Mouse (Mus musculus): ENCODE data around the gene Cdc20b. TPM values are rescaled to one million over a fixed set of nuclear protein-coding genes. Genes with fewer than 3 reads are reported as not detected.
"Not testable (repeated sequence)": the region's sequence is repeated elsewhere in the genome, so short reads cannot be mapped to it uniquely, and the experiment has no call there.

The Cdc20b gene
- polyA plus RNA-seq, 1 experiment from 2014 or later = not detected

- peaks cover 17% of the 10 kb centered on the region for H3K4me1 ChIP-seq
- no peaks in the 10 kb centered on the region for H3K9me3 ChIP-seq (replicated peaks)
- H3K36me3 ChIP-seq = no peaks in the 10 kb centered on the region
- peak; percentile 67 for DNase-seq (ENCODE audit: low spot score)
- H3K27ac ChIP-seq = peak overlapping the region; percentile 6; the same call in 1 of the 2 replicates
- under 1% methylated on average over 46 of the region's 46 CpGs for WGBS
- peaks cover 75% of the 10 kb centered on the region for H3K27me3 ChIP-seq (ENCODE audit: low read depth, poor library complexity, severe bottlenecking)
- peak overlapping the region; percentile 49 for H3K4me3 ChIP-seq
Measured at GRCm38 (mm10) chr13:112998427-112999201, 36.3 kb upstream of the Cdc20b start.

DNA sequence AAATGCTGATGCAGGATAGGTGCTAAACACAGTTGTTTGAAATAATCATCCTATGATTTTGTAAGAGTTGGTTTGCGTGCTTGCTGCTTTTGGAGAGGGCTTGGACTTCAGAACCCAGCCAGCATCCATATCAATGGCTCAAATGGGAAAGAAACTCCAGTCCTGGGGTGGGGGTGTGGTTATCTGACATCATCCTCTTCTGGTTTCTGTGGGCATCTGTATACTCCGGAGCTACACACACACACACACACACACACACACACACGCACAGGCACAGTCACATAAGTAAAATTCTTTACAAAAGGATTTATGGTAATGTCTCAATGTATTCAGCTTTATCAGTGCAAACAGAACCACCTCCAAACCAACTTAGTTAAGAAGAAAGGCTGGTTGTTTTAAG lies 34.8 kb upstream of the Cdc20b start:
- Histone ChIP-seq H3K36me3 (no peaks in the 10 kb centered on the region), H3K4me3 (no peak overlapping the region), H3K27me3 (ENCODE audit: low read depth, poor library complexity, severe bottlenecking) (peaks cover 61% of the 10 kb centered on the region), H3K9me3 (replicated peaks) (no peaks in the 10 kb centered on the region), H3K4me1 (peaks cover 9% of the 10 kb centered on the region), H3K27ac (no peak overlapping the region)
- 87% methylated on average over 3 of the region's 3 CpGs for WGBS
- peak; percentile 19 for DNase-seq (ENCODE audit: low spot score)

DNA sequence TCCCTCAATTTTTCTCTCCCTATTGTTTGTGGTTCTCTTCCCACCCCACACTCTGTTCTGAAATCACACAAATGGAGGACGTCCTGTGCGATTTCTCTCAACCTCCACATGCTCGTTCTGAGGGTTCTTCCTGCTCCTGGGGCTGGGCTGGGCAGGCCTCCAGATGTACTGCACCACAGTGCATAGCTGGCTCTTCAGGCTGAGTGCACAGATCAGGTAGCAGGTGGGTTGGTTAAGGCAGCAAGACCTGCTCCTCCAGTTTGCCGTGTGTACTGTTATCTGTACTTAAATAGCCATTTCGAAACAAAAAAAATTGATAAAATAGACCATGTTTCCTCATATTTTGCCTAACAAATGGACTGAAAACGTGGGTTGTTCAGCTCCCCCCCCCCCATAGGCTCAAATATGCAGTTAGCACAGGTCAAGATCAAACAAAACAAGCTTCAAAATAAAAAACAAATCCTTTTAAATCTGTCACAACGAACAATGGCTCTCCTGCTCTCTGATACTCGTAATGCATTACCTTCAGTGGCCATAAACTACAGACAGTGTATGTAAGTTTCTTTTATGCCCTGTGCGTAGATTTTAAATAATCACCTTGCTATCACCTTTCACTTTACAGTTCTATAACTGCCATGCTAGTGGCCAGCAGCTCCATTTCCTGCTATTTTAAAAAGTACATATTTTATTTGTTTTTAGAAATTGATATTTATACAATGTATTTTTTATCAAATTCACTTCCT lies 34.2 kb upstream of the Cdc20b start:
- WGBS = 69% methylated on average over 9 of the region's 9 CpGs
- H3K4me3 ChIP-seq = no peak overlapping the region
- no peaks in the 10 kb centered on the region for H3K9me3 ChIP-seq (replicated peaks)
- peaks cover 54% of the 10 kb centered on the region for H3K27me3 ChIP-seq (ENCODE audit: low read depth, poor library complexity, severe bottlenecking)
- peaks cover 9% of the 10 kb centered on the region for H3K4me1 ChIP-seq
- DNase-seq (ENCODE audit: low spot score) = peak; percentile 29
- no peak overlapping the region for H3K27ac ChIP-seq
- H3K36me3 ChIP-seq = no peaks in the 10 kb centered on the region

DNA sequence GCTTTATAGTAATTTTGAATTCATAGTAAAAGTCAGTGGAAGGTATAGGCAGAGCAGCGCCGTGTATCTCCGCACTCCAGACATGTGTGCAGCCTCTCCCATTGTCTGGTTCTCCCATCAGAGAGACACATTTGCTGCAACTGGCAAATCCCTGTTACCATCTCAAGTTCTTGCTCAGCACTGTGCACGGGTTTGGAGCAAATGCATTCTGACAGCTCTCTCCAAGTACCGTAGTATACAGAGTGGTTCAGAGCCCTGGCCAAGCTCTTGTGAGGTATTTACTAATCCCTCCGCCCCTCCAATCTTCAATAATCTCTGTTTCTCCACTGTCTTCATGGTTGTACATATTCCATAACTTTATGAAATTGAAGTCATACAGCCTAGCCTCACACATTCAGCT lies 22.2 kb upstream of the Cdc20b start:
- no peaks in the 10 kb centered on the region for H3K27me3 ChIP-seq (ENCODE audit: low read depth, poor library complexity, severe bottlenecking)
- no peaks in the 10 kb centered on the region for H3K9me3 ChIP-seq (replicated peaks)
- H3K36me3 ChIP-seq = no peaks in the 10 kb centered on the region
- WGBS = 87% methylated on average over 6 of the region's 6 CpGs
- no peak for DNase-seq (ENCODE audit: low spot score)
- no peak overlapping the region for H3K27ac ChIP-seq
- H3K4me1 ChIP-seq = no peaks in the 10 kb centered on the region
- H3K4me3 ChIP-seq = no peak overlapping the region

DNA sequence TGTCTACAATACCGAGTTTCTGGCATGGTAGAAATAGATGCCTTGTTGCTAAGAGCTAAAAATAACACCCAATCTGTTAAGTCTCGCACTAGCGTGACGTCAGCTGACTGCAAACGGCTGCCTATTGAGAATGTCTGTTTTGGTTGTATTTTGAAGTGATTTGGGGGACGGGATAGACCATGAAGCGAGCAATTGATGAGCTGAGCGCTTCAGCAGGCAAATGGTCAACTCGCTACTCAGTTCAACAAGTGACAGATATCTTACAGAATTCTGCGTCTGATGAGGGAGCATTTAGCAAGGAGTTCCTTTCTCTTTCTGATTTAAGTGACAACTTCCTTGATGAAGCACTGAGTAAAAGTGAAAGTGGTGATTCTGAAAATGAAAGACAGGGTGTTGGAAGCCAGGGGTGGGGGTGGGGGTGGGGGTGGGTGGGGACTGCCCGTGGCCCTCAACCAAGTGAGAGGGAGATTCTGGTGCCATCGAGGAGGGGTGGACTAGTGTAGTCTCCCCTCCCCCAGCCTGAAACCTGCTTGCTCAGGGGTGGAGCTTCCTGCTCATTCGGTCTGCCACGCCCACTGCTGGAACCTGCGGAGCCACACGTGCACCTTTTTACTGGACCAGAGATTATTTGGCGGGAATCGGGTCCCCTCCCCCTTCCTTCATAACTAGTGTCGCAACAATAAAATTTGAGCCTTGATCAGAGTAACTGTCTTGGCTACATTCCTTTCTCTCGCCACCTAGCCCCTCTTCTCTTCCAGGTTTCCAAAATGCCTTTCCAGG lies 21.5 kb upstream of the Cdc20b start:
- not testable (repeated sequence) for H3K4me3 ChIP-seq; H3K9me3 ChIP-seq (replicated peaks); H3K27ac ChIP-seq; H3K4me1 ChIP-seq; DNase-seq (ENCODE audit: low spot score); H3K27me3 ChIP-seq (ENCODE audit: low read depth, poor library complexity, severe bottlenecking); H3K36me3 ChIP-seq
- 55% methylated on average over 20 of the region's 20 CpGs for WGBS

- DNase-seq (ENCODE audit: low spot score) = no peak
- Histone ChIP-seq H3K4me1 (peaks cover 7% of the 10 kb centered on the region), H3K36me3 (no peaks in the 10 kb centered on the region), H3K4me3 (no peak overlapping the region), H3K27ac (no peak overlapping the region), H3K27me3 (ENCODE audit: low read depth, poor library complexity, severe bottlenecking) (no peaks in the 10 kb centered on the region; the same call in 1 of the 2 replicates), H3K9me3 (replicated peaks) (no peaks in the 10 kb centered on the region)
- 88% methylated on average over 2 of the region's 2 CpGs for WGBS
Measured at GRCm38 (mm10) chr13:113021521-113021920, 13.4 kb upstream of the Cdc20b start.

DNA sequence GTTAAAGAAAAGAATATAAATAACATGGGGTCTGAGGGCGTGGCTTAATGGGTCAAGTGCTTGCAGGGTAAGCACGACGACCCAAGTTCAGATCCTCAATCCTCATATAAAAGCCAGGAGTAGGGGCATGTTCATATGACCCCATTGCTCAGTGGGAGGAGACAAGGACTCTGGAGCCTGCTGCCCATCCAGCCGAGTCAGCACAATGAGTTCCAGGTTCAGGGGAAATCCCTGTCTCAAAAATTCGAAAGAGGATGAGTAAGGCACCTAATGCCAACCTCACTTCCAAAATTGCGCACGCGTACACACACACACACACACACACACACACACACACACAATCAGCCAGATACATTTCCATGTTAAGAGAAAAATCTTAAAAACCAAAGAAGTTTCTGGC lies 12.4 kb upstream of the Cdc20b start:
- Histone ChIP-seq H3K4me3 (no peak overlapping the region), H3K27me3 (ENCODE audit: low read depth, poor library complexity, severe bottlenecking) (no peaks in the 10 kb centered on the region; the same call in 1 of the 2 replicates), H3K4me1 (peaks cover 7% of the 10 kb centered on the region), H3K27ac (no peak overlapping the region), H3K36me3 (no peaks in the 10 kb centered on the region), H3K9me3 (replicated peaks) (no peaks in the 10 kb centered on the region)
- no peak for DNase-seq (ENCODE audit: low spot score)
- 76% methylated on average over 8 of the region's 8 CpGs for WGBS

DNA sequence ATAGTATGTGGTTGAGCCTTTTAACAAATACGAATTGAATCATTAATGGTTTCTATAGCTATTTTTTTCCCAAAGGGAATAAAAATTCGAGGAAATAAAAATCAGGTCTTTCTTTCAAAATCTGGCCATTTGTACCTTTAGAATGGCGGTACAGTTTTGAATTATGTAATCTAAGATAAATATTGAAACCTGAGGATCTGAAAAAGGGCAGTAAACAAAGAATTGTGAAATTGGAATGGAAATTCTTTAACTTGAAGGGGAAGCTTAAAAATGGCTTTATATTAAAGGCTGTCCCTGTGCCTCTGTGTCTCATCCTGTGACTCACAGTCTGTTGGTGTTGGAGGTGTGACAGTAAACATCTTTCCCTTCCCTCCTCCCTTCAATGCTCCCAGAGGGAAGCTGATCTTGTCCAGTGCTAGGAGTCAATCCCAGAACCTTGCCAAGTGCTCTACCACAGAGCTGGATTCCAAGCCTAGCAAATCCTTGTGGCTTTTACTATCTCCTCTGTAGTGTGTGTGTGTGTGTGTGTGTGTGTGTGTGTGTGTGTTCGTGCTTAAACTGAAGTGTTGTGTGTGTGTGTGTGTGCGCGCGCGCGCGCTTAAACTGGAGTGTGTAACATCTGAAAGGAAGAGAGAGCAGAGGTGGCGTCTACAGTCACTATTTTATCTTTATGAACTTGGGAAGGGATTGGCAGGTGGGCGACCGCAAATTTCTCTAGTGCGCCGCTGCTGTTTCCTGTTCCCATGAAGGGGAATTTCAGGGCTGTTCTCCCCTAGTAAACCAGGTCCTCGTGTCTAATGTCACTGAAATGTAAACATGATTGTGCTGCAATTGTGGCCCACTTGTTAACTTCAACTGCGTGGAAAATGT lies 11.4 kb upstream of the Cdc20b start:
- 82% methylated on average over 17 of the region's 17 CpGs for WGBS
- no peak for DNase-seq (ENCODE audit: low spot score)

DNA sequence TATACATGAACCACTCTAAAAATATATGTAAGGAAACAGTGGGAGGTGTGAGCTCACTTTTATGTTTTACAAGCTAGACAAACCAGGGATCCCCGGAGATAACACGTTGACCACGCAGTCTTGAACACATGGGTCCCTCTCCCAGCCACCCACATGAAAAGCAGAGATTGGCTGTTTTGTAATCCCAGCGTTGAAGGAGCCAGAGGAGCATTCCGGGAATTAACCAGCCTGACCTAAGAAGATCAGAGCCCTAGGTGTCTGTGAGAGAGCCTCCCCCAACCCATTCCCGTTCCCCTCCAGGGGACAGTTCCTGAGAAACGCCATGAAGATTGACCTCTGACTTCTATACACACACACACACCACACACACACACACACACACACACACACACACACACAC lies 3.6 kb upstream of the Cdc20b start:
- H3K27ac ChIP-seq = peak overlapping the region; percentile 91
- DNase-seq (ENCODE audit: low spot score) = no peak
- 3% methylated on average over 7 of the region's 7 CpGs for WGBS
- peak overlapping the region; percentile 65 for H3K4me3 ChIP-seq
- H3K9me3 ChIP-seq (replicated peaks) = no peaks in the 10 kb centered on the region
- no peaks in the 10 kb centered on the region for H3K36me3 ChIP-seq
- peaks cover 31% of the 10 kb centered on the region for H3K4me1 ChIP-seq
- peaks cover 45% of the 10 kb centered on the region for H3K27me3 ChIP-seq (ENCODE audit: low read depth, poor library complexity, severe bottlenecking)

More for the DNA sequence above, 11.4 kb upstream of the Cdc20b start:
- H3K36me3 ChIP-seq = no peaks in the 10 kb centered on the region
- no peaks in the 10 kb centered on the region for H3K9me3 ChIP-seq (replicated peaks)
- no peak overlapping the region for H3K27ac ChIP-seq
- H3K4me1 ChIP-seq = peaks cover 7% of the 10 kb centered on the region
- no peaks in the 10 kb centered on the region; the same call in 1 of the 2 replicates for H3K27me3 ChIP-seq (ENCODE audit: low read depth, poor library complexity, severe bottlenecking)
- H3K4me3 ChIP-seq = no peak overlapping the region

DNA sequence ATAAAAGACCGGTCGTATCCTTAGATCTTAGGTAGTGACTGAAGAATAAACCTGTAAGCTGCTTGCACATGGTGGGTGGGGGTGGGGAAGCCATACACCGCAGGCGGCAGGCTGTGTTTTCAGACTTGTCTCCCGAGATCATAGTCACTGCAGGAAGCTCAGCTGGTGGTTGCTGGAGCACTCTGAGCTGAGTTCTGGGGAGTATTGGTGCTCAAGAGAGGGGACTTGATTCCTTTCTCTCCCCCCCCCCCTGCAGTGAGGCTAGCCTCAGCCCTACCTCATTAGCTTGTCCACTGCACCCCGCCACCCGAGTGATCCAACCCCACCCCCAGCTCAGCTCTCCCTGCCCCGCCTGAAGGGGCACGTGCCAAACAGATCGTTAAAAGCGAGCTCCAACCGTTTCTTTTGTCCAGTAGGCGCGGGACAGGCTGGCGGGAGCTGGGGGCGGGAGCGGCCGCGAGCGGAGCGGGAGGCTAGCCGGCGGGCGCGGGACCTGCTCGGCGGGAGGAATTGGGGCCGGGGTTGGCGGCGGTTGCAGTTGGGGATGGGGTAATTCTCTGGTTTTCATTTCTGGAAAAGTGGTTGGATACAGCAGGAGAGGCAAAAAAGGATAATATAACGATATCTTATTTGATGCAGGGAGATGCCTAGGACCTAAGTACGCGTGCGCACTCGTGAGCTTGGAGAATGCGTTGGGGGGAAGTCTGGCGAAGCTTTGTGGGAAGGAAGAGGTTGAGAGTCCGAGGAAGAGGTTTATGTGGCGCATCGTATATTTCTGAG lies 2.9 kb upstream of the Cdc20b start:
- Histone ChIP-seq H3K36me3 (no peaks in the 10 kb centered on the region), H3K9me3 (replicated peaks) (no peaks in the 10 kb centered on the region), H3K4me3 (peak overlapping the region; percentile 65), H3K27me3 (ENCODE audit: low read depth, poor library complexity, severe bottlenecking) (peaks cover 45% of the 10 kb centered on the region), H3K4me1 (peaks cover 31% of the 10 kb centered on the region), H3K27ac (peak overlapping the region; percentile 91)
- peak; percentile 82 for DNase-seq (ENCODE audit: low spot score)
- under 1% methylated on average over 40 of the region's 40 CpGs for WGBS

DNA sequence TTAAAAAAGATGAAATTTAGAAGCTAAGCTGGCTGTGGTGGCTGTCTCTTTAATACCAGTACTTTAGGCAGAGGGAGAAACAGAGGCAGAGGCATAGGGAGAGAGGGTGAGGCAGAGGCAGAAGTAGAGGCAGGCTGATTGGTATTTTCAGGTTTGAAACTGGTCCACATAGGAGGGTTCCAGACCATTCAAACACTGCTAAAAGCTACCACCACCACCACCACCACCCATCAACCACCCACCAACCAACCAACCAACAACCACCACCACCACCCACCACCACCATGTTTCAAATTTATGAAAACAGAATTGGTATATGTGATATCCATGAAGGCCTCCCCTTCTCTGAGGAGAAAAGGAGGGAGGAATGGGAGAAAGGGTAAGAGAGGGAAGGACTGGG lies 2.1 kb upstream of the Cdc20b start:
- no peak for DNase-seq (ENCODE audit: low spot score)
- Histone ChIP-seq H3K4me1 (peaks cover 31% of the 10 kb centered on the region), H3K9me3 (replicated peaks) (no peaks in the 10 kb centered on the region), H3K27ac (no peak overlapping the region), H3K4me3 (no peak overlapping the region), H3K27me3 (ENCODE audit: low read depth, poor library complexity, severe bottlenecking) (peaks cover 50% of the 10 kb centered on the region), H3K36me3 (no peaks in the 10 kb centered on the region)
